Mouse (Mus musculus) bone marrow, adult 2 months (tissue): ENCODE measurements around the gene Gm28051.

ENCODE experiments used
- CTCF ChIP-seq: fragments of 200-500 bp; IDR thresholded peaks from 2 replicates; pipeline ENCODE4 v1.5.1; 2011; ENCODE audit warnings: low read length, control low read depth; ENCODE audit not compliant: control insufficient read depth, insufficient read depth
- POLR2A ChIP-seq: fragments of 200-500 bp; IDR thresholded peaks from 2 replicates; pipeline ENCODE4 v1.6.1; 2011; ENCODE audit warnings: low read depth, mild to moderate bottlenecking, control low read depth, low read length, borderline replicate concordance; ENCODE audit not compliant: control insufficient read depth

DNA sequence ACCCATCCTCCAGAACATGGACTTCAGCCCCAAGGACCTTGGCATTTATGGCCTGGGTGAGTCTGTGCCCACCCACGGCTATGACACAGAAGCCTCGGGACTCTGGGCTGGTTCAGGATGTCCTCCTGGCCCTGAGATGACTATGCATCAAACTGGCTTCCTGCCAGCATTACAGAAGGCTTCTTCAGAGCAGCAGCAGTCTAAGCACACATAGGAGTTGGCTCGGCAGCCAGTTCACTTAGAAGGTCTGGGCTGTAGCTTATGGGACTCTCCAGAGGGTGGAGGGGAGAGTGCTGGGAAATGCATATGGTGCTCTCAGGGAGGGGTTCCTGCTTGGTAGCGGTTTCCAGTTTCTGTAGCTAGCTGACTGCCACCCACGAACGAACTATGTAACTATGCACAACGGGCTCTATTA lies 31.8 kb downstream of the Gm28051 start:
- no peak for TF ChIP-seq CTCF
- no peak for TF ChIP-seq POLR2A
